Mouse (Mus musculus) midbrain, postnatal 0 days (tissue): ENCODE measurements around the gene Chchd2. TPM values are rescaled to one million over a fixed set of nuclear protein-coding genes. Genes with fewer than 3 reads are reported as not detected.

Source experiments
- ATAC-seq: fragments of 200-750 bp; cut with Nextera tagmentation; 2 replicates; pipeline ENCODE4 v1.8.0; 2017; ENCODE audit warnings: moderate number of reproducible peaks, mild to moderate bottlenecking, moderate TSS enrichment, moderate library complexity; ENCODE audit not compliant: low FRiP score
- DNase-seq: peaks from one replicate; pipeline ENCODE4 v3.0.0-alpha.2; 2015; ENCODE audit warnings: low spot score
- H3K27ac ChIP-seq: fragments of 300-500 bp; sonication (generic); 2 replicates; pipeline ENCODE4 v1.5.1; 2014; ENCODE audit warnings: low read depth, mild to moderate bottlenecking, low read length, mixed read lengths
- H3K27me3 ChIP-seq: fragments of 300-500 bp; sonication (generic); 2 replicates; pipeline ENCODE4 v1.6.1; 2014; ENCODE audit warnings: low read length, control low read depth, mixed read lengths; ENCODE audit not compliant: insufficient read depth
- H3K36me3 ChIP-seq: fragments of 300-500 bp; sonication (generic); 2 replicates; pipeline ENCODE4 v1.6.1; 2014; ENCODE audit warnings: low read length, control low read depth, mixed read lengths; ENCODE audit not compliant: insufficient read depth
- H3K4me1 ChIP-seq: fragments of 300-500 bp; sonication (generic); 2 replicates; pipeline ENCODE4 v1.6.1; 2014; ENCODE audit warnings: mild to moderate bottlenecking, control low read depth, antibody characterized with exemption, low read length, mixed read lengths; ENCODE audit not compliant: insufficient read depth
- H3K4me2 ChIP-seq: fragments of 300-500 bp; sonication (generic); 2 replicates; pipeline ENCODE4 v1.6.1; 2014; ENCODE audit warnings: low read depth, mild to moderate bottlenecking, low read length, mixed read lengths; ENCODE audit not compliant: poor library complexity, severe bottlenecking
- H3K4me3 ChIP-seq: fragments of 300-500 bp; sonication (generic); 2 replicates; pipeline ENCODE4 v1.5.1; 2014; ENCODE audit warnings: low read depth, mild to moderate bottlenecking, low read length, moderate library complexity
- H3K9ac ChIP-seq: fragments of 300-500 bp; sonication (generic); replicated peaks from 2 replicates; pipeline ENCODE4 v1.6.1; 2014; ENCODE audit warnings: mild to moderate bottlenecking, low read length, moderate library complexity, mixed read lengths; ENCODE audit not compliant: poor library complexity, severe bottlenecking
- H3K9me3 ChIP-seq: fragments of 300-500 bp; sonication (generic); 2 replicates; pipeline ENCODE4 v1.6.1; 2016; ENCODE audit warnings: low read length, control low read depth
- CTCF ChIP-seq: IDR thresholded peaks from 2 replicates; pipeline ENCODE4 v1.5.1; 2016; ENCODE audit warnings: antibody characterized with exemption, mild to moderate bottlenecking
- WGBS: fragments of 180-500 bp; shearing (Covaris S2); extraction: QIAGEN DNeasy Blood & Tissue Kit; methylation state at CpG from one replicate; pipeline ENCODE4 v1.1.7; 2014; 5-methylcytosine and 5-hydroxymethylcytosine counted together
- polyA plus RNA-seq: library from polyadenylated mRNA; unstranded; fragments of >200 nt; fragmentation: Nextera tagmentation; extraction: Ambion mirVana; gene quantifications from 2 replicates; pipeline ENCODE4 v1.2.1, GENCODE M21; 2015
- total RNA-seq: library from RNA; depleted of rRNA; stranded (reverse); fragments of >200 nt; gene quantifications from 2 replicates; pipeline ENCODE4 v1.2.3, GENCODE M21; 2014

Chchd2 gene
- total and polyA plus RNA-seq, 2 experiments from 2014 or later, result 693 to 742 TPM

DNA sequence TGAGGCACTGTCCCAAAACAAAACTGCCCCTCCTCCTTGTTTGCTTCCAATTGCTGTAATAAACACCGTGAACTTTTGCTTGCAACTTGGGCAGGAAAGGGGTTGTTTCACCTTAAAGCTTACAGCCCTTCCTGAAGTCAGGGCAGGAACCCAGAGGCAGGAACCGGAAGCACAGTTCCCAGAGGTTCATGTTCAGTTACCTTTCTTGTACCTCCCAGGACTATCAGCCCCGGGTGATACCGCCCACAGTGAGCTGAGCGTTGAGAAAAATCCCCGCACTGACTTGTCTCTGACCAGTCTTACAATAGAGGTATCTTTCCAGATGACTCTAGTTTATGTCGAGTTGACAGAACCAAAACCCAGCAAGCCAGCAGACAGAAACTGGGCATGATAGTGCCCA is 22.3 kb upstream of the Chchd2 start:
- no peak for TF ChIP-seq CTCF
- Histone ChIP-seq H3K4me3 (no peak overlapping the region), H3K4me2 (no peak overlapping the region), H3K27ac (no peak overlapping the region), H3K36me3 (no peaks in the 10 kb centered on the region), H3K4me1 (peaks cover 3% of the 10 kb centered on the region; the same call in 1 of the 2 replicates), H3K9me3 (no peaks in the 10 kb centered on the region), H3K9ac (no peak overlapping the region), H3K27me3 (no peaks in the 10 kb centered on the region)
- 85% methylated on average over 7 of the region's 7 CpGs for WGBS
- ATAC-seq (no peak), DNase-seq (no peak)

DNA sequence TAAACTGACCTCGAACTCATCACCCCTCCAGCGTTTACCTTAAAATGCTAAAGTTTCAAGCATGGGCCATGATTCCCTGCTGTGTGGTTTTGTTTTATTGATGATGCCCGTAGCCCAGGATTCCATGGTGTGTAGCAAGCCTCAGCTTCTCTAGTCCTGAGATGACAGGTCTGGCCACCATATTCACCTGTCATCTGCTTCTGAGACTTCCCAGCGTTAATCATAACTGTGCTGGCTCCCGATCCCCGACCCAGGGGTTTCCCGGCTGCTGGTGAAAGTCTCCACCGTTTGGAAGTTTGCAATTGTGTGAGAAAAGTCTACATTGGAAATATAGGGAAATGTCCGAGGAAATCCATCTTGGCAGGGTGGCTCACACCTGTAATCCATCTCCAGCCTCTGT is 21.9 kb upstream of the Chchd2 start:
- Histone ChIP-seq H3K27me3 (no peaks in the 10 kb centered on the region), H3K9ac (peak overlapping the region; percentile 91), H3K27ac (peak overlapping the region; percentile 91), H3K4me1 (peaks cover 3% of the 10 kb centered on the region; the same call in 1 of the 2 replicates), H3K4me3 (peak overlapping the region; percentile 62), H3K9me3 (no peaks in the 10 kb centered on the region), H3K4me2 (peak overlapping the region; percentile 82), H3K36me3 (no peaks in the 10 kb centered on the region)
- no peak for TF ChIP-seq CTCF
- WGBS, result 73% methylated on average over 9 of the region's 9 CpGs
- no peak for DNase-seq
- ATAC-seq, result no peak

DNA sequence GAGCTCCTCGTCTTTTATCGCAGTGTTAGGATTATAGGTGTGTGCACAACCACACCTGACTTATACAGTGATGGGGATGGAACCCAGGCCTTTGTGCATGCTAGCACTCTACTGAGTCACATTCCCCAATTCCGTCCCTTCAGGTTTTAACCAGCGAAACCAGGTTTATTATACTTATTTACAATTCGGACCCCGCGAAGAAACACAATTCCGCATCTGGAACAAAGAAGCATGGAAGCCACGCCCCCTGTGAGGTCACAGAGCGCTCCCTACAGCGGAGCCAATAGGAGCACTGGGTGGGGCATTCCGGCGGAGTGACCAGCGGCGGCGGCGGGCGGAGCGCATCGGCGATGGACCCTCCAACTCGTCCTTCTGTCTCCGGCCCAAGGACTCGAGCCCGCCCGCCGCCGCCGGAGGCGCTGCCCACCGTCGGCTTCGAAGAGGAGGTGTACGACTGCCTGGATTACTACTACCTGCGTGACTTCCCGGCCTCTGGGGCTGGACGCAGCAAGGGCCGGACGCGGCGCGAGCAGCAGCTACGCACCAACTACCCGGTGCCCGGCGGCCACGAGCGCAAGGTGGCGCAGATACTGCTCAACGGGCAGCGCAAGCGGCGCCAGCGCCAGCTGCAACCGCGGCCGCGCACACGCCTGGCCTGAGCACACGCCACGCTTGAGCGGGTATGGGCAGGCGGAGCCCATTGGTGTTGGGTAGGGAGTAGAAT is 21.1 kb upstream of the Chchd2 start, which contains the start of gene Nupr1l:
Gene Nupr1l, plus strand, starts transcription at position 299 of the 724 bp plus-strand sequence.
- Histone ChIP-seq H3K27ac (peak within 1 kb of the TSS; percentile 91), H3K9ac (peak within 1 kb of the TSS; percentile 91), H3K4me2 (peak within 1 kb of the TSS; percentile 82), H3K4me1 (peaks cover 3% of the 10 kb centered on the region; the same call in 1 of the 2 replicates), H3K4me3 (peak within 1 kb of the TSS; percentile 62), H3K36me3 (no peaks in the 10 kb centered on the region), H3K27me3 (no peaks in the 10 kb centered on the region), H3K9me3 (no peaks in the 10 kb centered on the region)
- peak; percentile 96 for ATAC-seq
- peak; percentile 58 for TF ChIP-seq CTCF
- peak; percentile 97 for DNase-seq
- under 1% methylated on average over 63 of the region's 63 CpGs for WGBS

DNA sequence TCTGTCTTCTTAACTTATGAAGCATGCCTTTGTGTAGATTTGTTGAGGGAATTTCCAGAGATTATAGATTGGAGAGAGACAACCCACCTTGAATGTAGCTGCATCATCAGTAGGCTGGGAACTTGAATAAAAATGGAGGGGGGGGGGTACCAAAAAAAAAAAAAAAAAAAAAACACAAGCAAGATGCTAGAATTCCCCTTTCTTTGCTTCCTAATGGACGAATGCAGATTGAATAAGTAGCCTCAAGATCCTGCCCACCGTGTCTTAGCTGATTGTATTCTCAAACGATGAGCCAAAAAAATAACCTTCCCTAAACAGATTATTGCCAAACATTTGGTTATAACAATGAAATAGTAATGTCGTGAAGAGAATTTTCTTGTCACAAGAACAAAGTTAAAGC is 20.5 kb upstream of the Chchd2 start:
- no peak for ATAC-seq
- Histone ChIP-seq H3K9ac (peak overlapping the region; percentile 91), H3K4me3 (peak overlapping the region; percentile 62), H3K4me1 (peaks cover 3% of the 10 kb centered on the region; the same call in 1 of the 2 replicates), H3K27ac (peak overlapping the region; percentile 91), H3K4me2 (peak overlapping the region; percentile 82), H3K27me3 (no peaks in the 10 kb centered on the region), H3K9me3 (no peaks in the 10 kb centered on the region), H3K36me3 (0 out of 2 replicates have a peak, but pooled peaks cover 3% of the 10 kb centered on the region)
- no peak for TF ChIP-seq CTCF
- 14% methylated on average over 4 of the region's 4 CpGs for WGBS
- no peak for DNase-seq

DNA sequence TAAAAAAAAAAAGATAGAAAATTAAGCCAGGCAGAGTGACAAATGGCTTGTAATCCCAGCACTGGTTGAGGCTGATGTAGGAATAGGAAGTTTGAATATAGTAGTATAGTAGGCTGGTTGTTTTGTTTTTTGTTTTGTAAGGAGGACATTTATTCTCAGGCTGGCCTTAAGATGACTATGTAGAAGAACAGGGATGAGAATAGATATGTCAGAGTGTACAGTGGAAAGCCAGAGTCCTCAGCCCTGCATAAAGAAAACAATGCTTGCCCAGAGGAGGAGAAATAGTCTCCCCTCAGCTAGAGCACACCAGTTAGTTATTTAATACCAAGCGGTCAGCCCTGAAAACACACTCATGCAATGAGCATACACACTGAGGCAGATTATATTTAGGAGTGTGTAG is 11.2 kb upstream of the Chchd2 start, which contains the start of gene Phkg1:
Gene Phkg1, minus strand, starts transcription at position 101 of the 400 bp plus-strand sequence.
- H3K9ac ChIP-seq, result no peak within 1 kb of the TSS
- no peaks in the 10 kb centered on the region for H3K9me3 ChIP-seq
- no peak for TF ChIP-seq CTCF
- no peak within 1 kb of the TSS for H3K27ac ChIP-seq
- DNase-seq (no peak), ATAC-seq (no peak)
- H3K27me3 ChIP-seq, result no peaks in the 10 kb centered on the region
- H3K36me3 ChIP-seq, result peaks cover 19% of the 10 kb centered on the region; the same call in 1 of the 2 replicates
- no peak within 1 kb of the TSS for H3K4me3 ChIP-seq
- 98% methylated on average over 1 of the region's 1 CpGs for WGBS
- H3K4me1 ChIP-seq, result peaks cover 7% of the 10 kb centered on the region; the same call in 1 of the 2 replicates
- no peak within 1 kb of the TSS for H3K4me2 ChIP-seq
